Mouse (Mus musculus) hindbrain, embryonic 15.5 days (tissue): Measurements from ENCODE around the gene Insrr. TPM values are rescaled to one million over a fixed set of nuclear protein-coding genes. Genes with fewer than 3 reads are reported as not detected.

Source experiments
- ATAC-seq: fragments of 200-750 bp; cut with Nextera tagmentation; 2 replicates; pipeline ENCODE4 v1.8.0; 2017; ENCODE audit warnings: low read depth, moderate number of reproducible peaks, moderate TSS enrichment; ENCODE audit not compliant: low FRiP score
- H3K27ac ChIP-seq: fragments of 300-500 bp; sonication (generic); replicated peaks from 2 replicates; pipeline ENCODE4 v1.5.1; 2015; ENCODE audit warnings: mild to moderate bottlenecking, inconsistent platforms
- H3K27me3 ChIP-seq: fragments of 300-500 bp; sonication (generic); 2 replicates; pipeline ENCODE4 v1.6.1; 2015; ENCODE audit warnings: control low read depth, inconsistent platforms
- H3K36me3 ChIP-seq: fragments of 300-500 bp; sonication (generic); 2 replicates; pipeline ENCODE4 v1.6.1; 2015; ENCODE audit warnings: control low read depth, inconsistent platforms
- H3K4me1 ChIP-seq: fragments of 300-500 bp; sonication (generic); replicated peaks from 2 replicates; pipeline ENCODE4 v1.6.1; 2015; ENCODE audit warnings: control low read depth, inconsistent platforms
- H3K4me2 ChIP-seq: fragments of 300-500 bp; sonication (generic); 2 replicates; pipeline ENCODE4 v1.6.1; 2015; ENCODE audit warnings: moderate library complexity, mild to moderate bottlenecking, inconsistent platforms
- H3K4me3 ChIP-seq: fragments of 300-500 bp; sonication (generic); 2 replicates; pipeline ENCODE4 v1.5.1; 2015; ENCODE audit warnings: mild to moderate bottlenecking, inconsistent platforms
- H3K9ac ChIP-seq: fragments of 300-500 bp; sonication (generic); 2 replicates; pipeline ENCODE4 v1.6.1; 2015; ENCODE audit warnings: inconsistent platforms
- H3K9me3 ChIP-seq: fragments of 300-500 bp; sonication (generic); 2 replicates; pipeline ENCODE4 v1.6.1; 2016; ENCODE audit warnings: control low read depth, inconsistent platforms
- WGBS: fragments of 180-500 bp; shearing (Covaris S2); methylation state at CpG from one replicate; pipeline ENCODE4 v1.1.7; 2015; 5-methylcytosine and 5-hydroxymethylcytosine counted together
- polyA plus RNA-seq: library from polyadenylated mRNA; unstranded; fragments of >200 nt; fragmentation: Nextera tagmentation; extraction: Ambion mirVana; gene quantifications from 2 replicates; pipeline ENCODE4 v1.2.1, GENCODE M21; 2015

The Insrr gene
- 0.67 and 1.2 TPM in 2 replicates for polyA plus RNA-seq

DNA sequence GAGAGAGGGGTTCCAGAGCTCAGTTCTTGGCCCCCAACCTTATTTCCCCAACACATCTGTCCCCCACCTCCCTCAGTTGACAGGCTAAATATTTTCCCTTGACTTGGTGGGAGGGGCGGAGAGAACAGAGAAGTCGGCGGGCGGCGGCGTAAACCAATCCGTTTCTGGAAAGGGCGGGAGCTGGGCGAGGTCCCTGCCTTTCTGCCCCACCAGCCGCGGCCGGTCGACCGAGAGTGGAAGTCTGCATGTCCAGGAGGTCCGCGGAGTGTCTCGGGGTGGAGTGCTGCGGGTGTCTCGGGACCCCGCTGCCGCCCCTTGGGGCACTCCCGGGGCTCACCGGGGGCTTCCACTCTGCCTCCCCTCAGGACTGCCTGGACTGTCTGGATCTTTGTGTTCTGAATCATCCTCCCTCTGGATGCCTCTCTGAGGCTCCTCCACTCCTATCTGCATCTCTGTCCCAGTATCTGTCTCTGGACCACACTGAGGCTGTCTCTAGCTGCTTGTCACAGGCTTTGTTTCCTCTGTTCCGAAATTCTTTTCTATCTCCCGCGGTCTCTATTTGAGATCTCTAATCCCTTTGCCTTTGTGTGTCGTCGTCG, at the start of gene Insrr:
Gene Insrr (plus strand): TSS at position 216 of the 599 bp plus-strand sequence.
- Histone ChIP-seq H3K9ac (peak within 1 kb of the TSS; percentile 18), H3K4me2 (peak within 1 kb of the TSS; percentile 63), H3K27ac (no peak within 1 kb of the TSS), H3K36me3 (no peaks in the 10 kb centered on the region), H3K27me3 (peaks cover 80% of the 10 kb centered on the region), H3K4me3 (peak within 1 kb of the TSS; percentile 33), H3K9me3 (no peaks in the 10 kb centered on the region), H3K4me1 (peaks cover 24% of the 10 kb centered on the region)
- WGBS, result 2% methylated on average over 28 of the region's 29 CpGs
- no peak for ATAC-seq

- 44% methylated on average over 13 of the region's 13 CpGs for WGBS
Measured at GRCm38 (mm10) chr3:87748431-87748830, 48.3 kb upstream of the Insrr start, which contains the start of gene Lrrc71. Gene Lrrc71, minus strand, starts transcription at chr3:87748625.

GRCm38 (mm10) chr3:87749036-87749435, 47.7 kb upstream of the Insrr start:
- Histone ChIP-seq H3K27me3 (no peaks in the 10 kb centered on the region), H3K9ac (no peak overlapping the region), H3K9me3 (no peaks in the 10 kb centered on the region), H3K4me2 (no peak overlapping the region), H3K36me3 (no peaks in the 10 kb centered on the region), H3K4me3 (no peak overlapping the region), H3K4me1 (peaks cover 11% of the 10 kb centered on the region), H3K27ac (no peak overlapping the region)
- WGBS, result 20% methylated on average over 5 of the region's 5 CpGs
- ATAC-seq, result no peak

More at GRCm38 (mm10) chr3:87748431-87748830, 48.3 kb upstream of the Insrr start, which contains the start of gene Lrrc71:
- Histone ChIP-seq H3K9me3 (no peaks in the 10 kb centered on the region), H3K4me2 (no peak within 1 kb of the TSS), H3K4me1 (peaks cover 11% of the 10 kb centered on the region), H3K4me3 (no peak within 1 kb of the TSS), H3K9ac (no peak within 1 kb of the TSS), H3K27me3 (no peaks in the 10 kb centered on the region), H3K36me3 (no peaks in the 10 kb centered on the region), H3K27ac (no peak within 1 kb of the TSS)
- ATAC-seq, result peak; percentile 25; the same call in 1 of the 2 replicates

DNA sequence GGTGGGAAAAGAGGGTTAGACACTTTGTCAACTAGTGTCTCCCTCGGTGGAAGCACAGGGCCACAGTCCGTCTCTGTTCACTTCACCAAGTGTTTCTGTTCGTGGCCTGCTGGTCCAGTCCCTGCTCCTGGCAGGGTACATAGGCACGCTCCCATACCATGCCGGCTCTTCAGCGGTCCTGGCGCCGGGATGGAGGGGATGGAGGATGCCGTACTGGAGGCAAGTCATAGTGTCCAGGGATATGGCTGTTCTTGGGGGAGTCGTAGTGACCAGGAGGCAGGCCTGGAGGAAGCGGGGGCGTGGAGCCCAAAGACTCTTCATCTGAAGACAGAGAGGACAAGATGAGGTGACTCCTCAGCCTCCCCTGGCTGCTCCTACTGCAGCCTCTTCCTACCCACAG, 46.8 kb upstream of the Insrr start:
- Histone ChIP-seq H3K36me3 (no peaks in the 10 kb centered on the region), H3K27me3 (0 out of 2 replicates have a peak, but pooled peaks cover 7% of the 10 kb centered on the region), H3K9me3 (no peaks in the 10 kb centered on the region), H3K27ac (no peak overlapping the region), H3K4me3 (no peak overlapping the region), H3K4me2 (no peak overlapping the region), H3K9ac (no peak overlapping the region), H3K4me1 (peaks cover 8% of the 10 kb centered on the region)
- WGBS, result 91% methylated on average over 12 of the region's 12 CpGs
- ATAC-seq, result no peak

DNA sequence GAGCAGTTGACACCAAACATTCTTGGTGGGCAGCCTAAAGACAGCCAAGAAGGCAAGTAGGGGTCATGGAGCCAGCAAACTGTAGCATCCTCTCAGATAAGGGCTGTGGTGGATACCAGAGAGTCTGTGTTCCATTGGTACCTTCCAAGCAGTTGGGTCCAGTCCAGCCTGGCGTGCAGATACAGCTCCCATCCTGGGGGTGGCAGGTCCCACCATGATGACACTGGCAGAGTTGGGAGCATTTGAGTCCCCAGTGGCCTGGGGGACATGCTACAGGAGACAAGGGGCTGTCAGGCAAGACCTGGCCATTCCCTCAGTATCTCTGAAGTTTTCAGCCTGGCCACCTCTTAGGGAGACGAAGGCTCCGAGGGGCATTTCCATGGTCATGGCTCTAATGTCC, 44.2 kb upstream of the Insrr start:
- 87% methylated on average over 3 of the region's 3 CpGs for WGBS
- no peak for ATAC-seq

GRCm38 (mm10) chr3:87753829-87754228, 42.9 kb upstream of the Insrr start:
- 79% methylated on average over 13 of the region's 13 CpGs for WGBS
- no peaks in the 10 kb centered on the region for H3K36me3 ChIP-seq
- peaks cover 6% of the 10 kb centered on the region for H3K4me1 ChIP-seq
- H3K4me3 ChIP-seq, result no peak overlapping the region
- no peak overlapping the region for H3K27ac ChIP-seq
- H3K27me3 ChIP-seq, result peaks cover 17% of the 10 kb centered on the region
- H3K4me2 ChIP-seq, result no peak overlapping the region
- no peaks in the 10 kb centered on the region for H3K9me3 ChIP-seq
- no peak overlapping the region for H3K9ac ChIP-seq
- no peak for ATAC-seq

More for the DNA sequence above, 44.2 kb upstream of the Insrr start:
- H3K4me1 ChIP-seq, result peaks cover 6% of the 10 kb centered on the region
- H3K9ac ChIP-seq, result no peak overlapping the region
- H3K9me3 ChIP-seq, result no peaks in the 10 kb centered on the region
- no peak overlapping the region for H3K27ac ChIP-seq
- no peak overlapping the region for H3K4me2 ChIP-seq
- H3K27me3 ChIP-seq, result peaks cover 17% of the 10 kb centered on the region
- H3K4me3 ChIP-seq, result no peak overlapping the region
- no peaks in the 10 kb centered on the region for H3K36me3 ChIP-seq

GRCm38 (mm10) chr3:87755964-87756363, 40.8 kb upstream of the Insrr start:
- WGBS, result 4% methylated on average over 24 of the region's 24 CpGs
- H3K9ac ChIP-seq, result peak overlapping the region; percentile 38; the same call in 1 of the 2 replicates
- peak overlapping the region; percentile 58 for H3K4me2 ChIP-seq
- no peaks in the 10 kb centered on the region for H3K36me3 ChIP-seq
- peak overlapping the region; percentile 27 for H3K4me3 ChIP-seq
- peak; percentile 88 for ATAC-seq
- no peak overlapping the region for H3K27ac ChIP-seq
- H3K27me3 ChIP-seq, result peaks cover 17% of the 10 kb centered on the region
- H3K9me3 ChIP-seq, result no peaks in the 10 kb centered on the region
- H3K4me1 ChIP-seq, result peaks cover 6% of the 10 kb centered on the region

DNA sequence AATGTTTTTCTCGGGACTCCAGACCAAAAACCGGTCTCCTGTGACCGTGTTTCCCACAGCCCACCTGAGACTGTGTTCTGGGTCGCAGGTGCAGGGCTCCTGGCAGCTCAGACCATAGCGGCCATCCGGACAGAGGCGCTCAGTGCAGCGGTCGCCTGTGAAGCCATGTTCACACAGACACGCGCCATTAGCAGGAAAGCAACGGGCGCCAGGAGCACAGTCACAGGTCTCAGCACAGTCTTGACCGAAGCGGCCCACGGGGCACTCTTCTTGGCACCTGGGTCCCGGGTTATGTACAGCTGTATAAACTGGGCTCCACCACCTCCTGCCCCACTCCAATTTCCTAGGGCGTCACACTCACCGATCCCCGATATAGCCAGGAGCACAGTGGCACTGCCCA, 40.3 kb upstream of the Insrr start:
- H3K27ac ChIP-seq, result no peak overlapping the region
- peak overlapping the region; percentile 58 for H3K4me2 ChIP-seq
- no peaks in the 10 kb centered on the region for H3K9me3 ChIP-seq
- H3K27me3 ChIP-seq, result peaks cover 17% of the 10 kb centered on the region
- WGBS, result 50% methylated on average over 20 of the region's 20 CpGs
- no peak for ATAC-seq
- H3K4me3 ChIP-seq, result peak overlapping the region; percentile 27
- H3K4me1 ChIP-seq, result peaks cover 6% of the 10 kb centered on the region
- H3K36me3 ChIP-seq, result no peaks in the 10 kb centered on the region
- no peak overlapping the region for H3K9ac ChIP-seq

DNA sequence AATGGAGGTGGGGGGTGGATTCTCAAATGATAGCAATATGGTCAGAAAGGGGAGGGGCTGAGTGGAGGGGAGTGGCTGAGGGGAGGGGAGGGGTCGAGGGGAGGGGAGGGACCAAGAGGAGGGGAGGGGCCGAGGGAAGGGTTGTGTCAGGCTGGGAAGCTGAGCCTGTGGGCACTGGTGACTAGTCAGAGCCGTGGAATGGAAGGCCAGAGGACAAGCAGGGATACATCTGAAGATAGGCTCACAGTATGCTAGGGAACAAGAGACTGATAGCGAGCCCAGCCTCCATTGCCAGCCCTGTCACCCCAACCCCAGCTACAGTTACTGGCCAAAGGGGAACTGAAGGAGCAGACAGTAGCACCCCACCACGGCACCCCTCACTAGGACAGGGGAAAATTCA, 38.1 kb upstream of the Insrr start:
- whole genome bisulfite sequencing, result 51% methylated on average over 4 of the region's 5 CpGs
- no peak overlapping the region for H3K4me3 ChIP-seq
- H3K9me3 ChIP-seq, result no peaks in the 10 kb centered on the region
- no peak for ATAC-seq
- H3K9ac ChIP-seq, result no peak overlapping the region
- peaks cover 8% of the 10 kb centered on the region for H3K4me1 ChIP-seq
- H3K27me3 ChIP-seq, result peaks cover 17% of the 10 kb centered on the region
- no peak overlapping the region for H3K4me2 ChIP-seq
- no peak overlapping the region for H3K27ac ChIP-seq
- no peaks in the 10 kb centered on the region for H3K36me3 ChIP-seq

- WGBS, result 81% methylated on average over 20 of the region's 20 CpGs
- H3K9ac ChIP-seq, result no peak overlapping the region
- H3K36me3 ChIP-seq, result no peaks in the 10 kb centered on the region
- H3K27ac ChIP-seq, result no peak overlapping the region
- H3K27me3 ChIP-seq, result peaks cover 11% of the 10 kb centered on the region; the same call in 1 of the 2 replicates
- H3K9me3 ChIP-seq, result no peaks in the 10 kb centered on the region
- no peak for ATAC-seq
- no peak overlapping the region for H3K4me3 ChIP-seq
- H3K4me1 ChIP-seq, result 0 out of 2 replicates have a peak, but pooled peaks cover 8% of the 10 kb centered on the region
- no peak overlapping the region for H3K4me2 ChIP-seq
Measured at GRCm38 (mm10) chr3:87761408-87762375, 35.1 kb upstream of the Insrr start.

- no peaks in the 10 kb centered on the region for H3K36me3 ChIP-seq
- no peak overlapping the region for H3K9ac ChIP-seq
- ATAC-seq, result no peak
- no peak overlapping the region for H3K4me3 ChIP-seq
- no peaks in the 10 kb centered on the region for H3K9me3 ChIP-seq
- 0 out of 2 replicates have a peak, but pooled peaks cover 8% of the 10 kb centered on the region for H3K4me1 ChIP-seq
- H3K27ac ChIP-seq, result no peak overlapping the region
- H3K4me2 ChIP-seq, result peak overlapping the region; percentile 33
- peaks cover 17% of the 10 kb centered on the region; the same call in 1 of the 2 replicates for H3K27me3 ChIP-seq
- WGBS, result 72% methylated on average over 4 of the region's 4 CpGs
Measured at GRCm38 (mm10) chr3:87763202-87763601, 33.5 kb upstream of the Insrr start.
